Mouse (Mus musculus): ENCODE measurements around the gene Adam23. TPM values are rescaled to one million over a fixed set of nuclear protein-coding genes. Genes with fewer than 3 reads are reported as not detected.
A peak's percentile ranks its signal among the peaks of the same experiment; 100 is the strongest.
"Not testable (repeated sequence)": the region's sequence is repeated elsewhere in the genome, so short reads cannot be mapped to it uniquely, and the experiment has no call there.

The Adam23 gene
- polyA plus RNA-seq, 1 experiment from 2014 or later: not detected

DNA sequence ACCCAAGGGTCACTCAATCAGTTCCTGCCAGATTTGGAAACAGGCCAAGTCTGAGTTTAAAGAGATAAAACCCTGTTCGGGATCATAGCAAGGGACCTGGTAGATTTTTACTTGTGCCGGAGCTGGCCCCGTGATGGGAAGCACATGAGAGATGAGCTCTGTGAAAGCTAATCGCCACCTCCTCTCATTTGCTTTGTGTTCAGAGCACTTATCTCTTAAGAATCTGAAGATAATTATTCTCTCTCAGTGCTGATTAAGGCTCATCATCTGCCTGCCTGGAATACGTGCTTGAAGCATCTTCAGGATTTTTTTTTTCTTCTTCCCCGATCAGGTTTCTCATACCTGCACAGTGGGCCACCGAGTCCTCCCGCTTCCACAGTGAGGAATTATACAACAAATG, 133.5 kb downstream of the Adam23 start:
- DNase-seq (ENCODE audit: low read depth, low spot score): no peak
- in situ Hi-C loops (cut with MboI; ENCODE audit: low pct_unique_long_range_greater_than_20kb): no loop called here
- TF ChIP-seq CTCF (IDR thresholded peaks at IDR 0.05): no peak
- ATAC-seq: no peak
- ChIA-PET POLR2A (no interaction called here), CTCF (no interaction called here)
- H3K27me3 ChIP-seq: peaks cover 14% of the 10 kb centered on the region

- no peak for ATAC-seq
- in situ Hi-C loops (cut with MboI; ENCODE audit: low pct_unique_long_range_greater_than_20kb): no loop called here
- ChIA-PET POLR2A (no interaction called here), CTCF (interaction anchor here (1.1 kb wide), 1 partner anchor 34 kb away, joined by 3 read pairs; no protein-coding TSS in a partner anchor)
- H3K27me3 ChIP-seq: peaks cover 3% of the 10 kb centered on the region
- DNase-seq (ENCODE audit: low read depth, low spot score): no peak
- no peak for TF ChIP-seq CTCF (IDR thresholded peaks at IDR 0.05)
Observed at GRCm38 (mm10) chr1:63586869-63587268, 141.2 kb downstream of the Adam23 start.

DNA sequence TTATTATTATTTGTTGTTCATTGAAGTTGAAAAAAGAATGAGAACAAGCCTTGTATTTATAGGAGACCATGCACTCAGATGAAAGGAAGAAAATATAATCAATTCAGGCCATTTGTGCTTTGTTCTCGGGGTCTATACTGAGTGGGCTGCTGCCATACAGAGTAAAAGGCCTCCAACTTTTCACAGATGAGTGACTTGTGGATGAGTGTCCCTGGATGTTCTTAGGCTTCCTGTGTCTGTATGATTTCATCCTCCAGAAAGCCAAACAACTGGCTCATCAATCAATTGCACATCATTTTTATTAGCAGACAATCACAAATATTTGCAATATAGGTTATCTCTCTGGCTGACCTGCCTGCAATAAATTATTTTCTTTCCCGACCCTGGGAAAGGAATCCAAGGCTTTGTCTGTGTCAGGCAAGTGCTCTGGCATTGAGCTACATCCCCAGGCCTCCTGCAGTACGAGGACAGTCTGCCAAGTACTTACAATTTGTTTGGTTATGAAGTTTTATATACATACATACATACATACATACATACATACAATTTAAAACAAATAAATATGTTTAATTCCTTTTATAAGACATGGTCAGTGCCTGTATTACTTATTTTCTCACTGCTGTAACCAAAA, 158.3 kb downstream of the Adam23 start:
- no peak for ATAC-seq
- no peak for TF ChIP-seq CTCF (IDR thresholded peaks at IDR 0.05)
- DNase-seq (ENCODE audit: low read depth, low spot score): no peak
- H3K27me3 ChIP-seq: peaks cover 13% of the 10 kb centered on the region
- in situ Hi-C loops (cut with MboI; ENCODE audit: low pct_unique_long_range_greater_than_20kb): no loop called here
- ChIA-PET POLR2A (no interaction called here), CTCF (no interaction called here)

DNA sequence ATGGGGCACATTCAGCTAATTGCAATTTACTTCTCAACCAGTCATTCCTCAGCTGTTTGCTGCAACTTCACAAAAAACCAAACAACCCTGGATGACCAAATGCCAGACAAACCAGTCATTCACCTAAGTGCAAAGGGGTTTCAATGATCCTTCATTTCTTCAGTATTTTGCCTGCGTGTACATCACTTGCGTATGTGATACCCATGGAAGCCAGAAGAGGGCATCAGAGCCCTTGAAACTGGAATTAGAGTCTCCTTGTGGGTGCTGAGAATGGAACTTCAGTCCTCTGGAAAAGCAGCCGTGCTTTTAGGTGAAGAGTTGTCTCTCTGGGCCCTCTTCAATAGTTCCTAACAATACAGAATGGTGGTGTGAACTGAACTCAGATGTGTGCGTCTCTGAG, 163.9 kb downstream of the Adam23 start:
- TF ChIP-seq CTCF (IDR thresholded peaks at IDR 0.05): peak; percentile 22
- CTCF ChIA-PET: no interaction called here
- POLR2A ChIA-PET: no interaction called here
- no peak for DNase-seq (ENCODE audit: low read depth, low spot score)
- in situ Hi-C loops (cut with MboI; ENCODE audit: low pct_unique_long_range_greater_than_20kb): no loop called here
- H3K27me3 ChIP-seq: peaks cover 12% of the 10 kb centered on the region
- ATAC-seq: no peak

DNA sequence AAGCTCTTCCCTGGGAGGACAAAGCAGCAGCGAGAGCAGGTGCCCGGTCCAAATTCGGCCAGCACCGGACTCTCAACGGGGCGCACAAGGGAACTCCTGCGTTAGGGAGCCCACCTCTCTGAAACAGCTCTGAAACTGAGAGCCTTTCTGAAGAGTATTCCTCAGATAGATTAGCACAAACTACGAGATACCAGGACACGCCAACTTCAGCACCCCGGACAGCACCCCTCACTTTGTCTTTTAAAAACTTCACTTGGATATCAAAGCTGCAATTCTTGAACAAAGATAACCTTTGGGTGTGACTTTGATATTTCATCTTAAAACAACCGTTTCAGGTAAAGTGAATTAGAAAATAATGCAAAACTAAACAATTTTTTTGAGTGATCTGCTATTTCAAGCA, 168.9 kb downstream of the Adam23 start:
- ChIA-PET CTCF (no interaction called here), POLR2A (no interaction called here)
- H3K27me3 ChIP-seq: peaks cover 13% of the 10 kb centered on the region
- in situ Hi-C loops (cut with MboI; ENCODE audit: low pct_unique_long_range_greater_than_20kb): no loop called here
- TF ChIP-seq CTCF (IDR thresholded peaks at IDR 0.05): no peak
- DNase-seq (ENCODE audit: low read depth, low spot score): no peak
- ATAC-seq: no peak

DNA sequence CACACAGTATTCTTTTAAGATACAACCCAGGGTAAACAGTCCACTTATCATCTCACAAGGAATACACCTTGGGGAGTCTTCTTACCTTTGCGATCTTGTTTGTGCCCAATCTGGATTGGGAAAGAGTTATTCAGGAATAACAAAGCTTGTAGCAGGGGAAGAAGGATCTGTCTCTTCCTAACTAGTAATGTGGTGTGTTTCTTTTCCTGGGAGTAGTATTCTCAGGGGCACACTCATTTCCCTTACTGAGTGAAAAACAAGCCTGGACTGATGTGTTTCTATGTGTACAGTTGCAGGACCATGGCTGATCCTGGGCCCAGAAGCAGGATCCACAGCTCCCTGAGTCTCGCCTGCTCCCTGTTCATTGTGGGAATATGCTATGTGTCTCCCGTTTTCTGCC, 170.0 kb downstream of the Adam23 start, which contains the start of gene Gm39653:
TSS of gene Gm39653 (plus strand) at position 301 of the 400 bp plus-strand sequence.
- ChIA-PET CTCF (no interaction called here), POLR2A (no interaction called here)
- no peak for ATAC-seq
- peaks cover 20% of the 10 kb centered on the region for H3K27me3 ChIP-seq
- in situ Hi-C loops (cut with MboI; ENCODE audit: low pct_unique_long_range_greater_than_20kb): no loop called here
- no peak for TF ChIP-seq CTCF (IDR thresholded peaks at IDR 0.05)
- DNase-seq (ENCODE audit: low read depth, low spot score): no peak

DNA sequence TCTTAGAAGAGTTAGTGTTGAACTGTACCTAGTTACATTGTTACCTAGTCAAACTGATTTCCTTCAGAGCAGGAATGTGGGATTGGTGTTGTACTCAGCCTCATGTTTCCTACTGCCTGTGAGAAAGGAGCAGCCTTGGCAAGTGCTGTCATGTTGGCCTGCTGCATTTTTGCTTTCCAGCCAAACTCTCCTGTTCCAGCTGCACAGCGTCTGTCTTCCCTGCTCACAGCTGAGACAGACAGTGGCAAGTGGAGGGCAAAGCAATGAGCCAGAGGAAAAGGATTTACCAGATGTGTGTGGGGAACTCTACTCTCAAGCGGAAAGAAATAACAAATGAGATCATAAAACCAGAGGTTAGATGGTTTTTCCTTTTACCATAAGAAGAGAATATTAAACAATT, 182.5 kb downstream of the Adam23 start:
- in situ Hi-C loops (cut with MboI; ENCODE audit: low pct_unique_long_range_greater_than_20kb): no loop called here
- DNase-seq (ENCODE audit: low read depth, low spot score) (no peak), ATAC-seq (no peak)
- CTCF ChIA-PET: no interaction called here
- no peak for TF ChIP-seq CTCF (IDR thresholded peaks at IDR 0.05)
- peaks cover 17% of the 10 kb centered on the region for H3K27me3 ChIP-seq
- POLR2A ChIA-PET: interaction anchor here (0.6 kb wide), 1 partner anchor 977 kb away, joined by 3 read pairs; no protein-coding TSS in a partner anchor

- POLR2A ChIA-PET; in situ Hi-C loops (cut with MboI; ENCODE audit: low pct_unique_long_range_greater_than_20kb); DNase-seq (ENCODE audit: low read depth, low spot score); CTCF ChIA-PET; ATAC-seq: not testable (repeated sequence)
- peaks cover 20% of the 10 kb centered on the region for H3K27me3 ChIP-seq
Observed at GRCm38 (mm10) chr1:63630390-63630789, 184.7 kb downstream of the Adam23 start.

GRCm38 (mm10) chr1:63639921-63640320, 194.2 kb downstream of the Adam23 start:
- ChIA-PET POLR2A (no interaction called here), CTCF (interaction anchor here (1.1 to 1.5 kb wide), 2 partner anchors 16 to 17 kb away, joined by 5 read pairs; no protein-coding TSS in a partner anchor)
- DNase-seq (ENCODE audit: low read depth, low spot score): no peak
- H3K27me3 ChIP-seq: peaks cover 36% of the 10 kb centered on the region
- ATAC-seq: no peak
- TF ChIP-seq CTCF (IDR thresholded peaks at IDR 0.05): no peak
- in situ Hi-C loops (cut with MboI; ENCODE audit: low pct_unique_long_range_greater_than_20kb): no loop called here

Other genes with a start within 250 kb of the Adam23 start
- not detected for gene Gpr1, start 231.3 kb upstream of the Adam23 start, polyA plus RNA-seq (2021)
- gene Zdbf2, start 172.6 kb upstream of the Adam23 start, polyA plus RNA-seq (2021): not detected
- gene Gm39653, start 170.1 kb downstream of the Adam23 start, polyA plus RNA-seq (2021): not detected
- gene Dytn, start 241.0 kb downstream of the Adam23 start, polyA plus RNA-seq (2021): not detected